Mouse (Mus musculus): Measurements from ENCODE around the gene Epsti1. TPM values are rescaled to one million over a fixed set of nuclear protein-coding genes. Genes with fewer than 3 reads are reported as not detected.

The Epsti1 gene
- polyA plus RNA-seq, 1 experiment from 2014 or later, result 0.13 TPM

DNA sequence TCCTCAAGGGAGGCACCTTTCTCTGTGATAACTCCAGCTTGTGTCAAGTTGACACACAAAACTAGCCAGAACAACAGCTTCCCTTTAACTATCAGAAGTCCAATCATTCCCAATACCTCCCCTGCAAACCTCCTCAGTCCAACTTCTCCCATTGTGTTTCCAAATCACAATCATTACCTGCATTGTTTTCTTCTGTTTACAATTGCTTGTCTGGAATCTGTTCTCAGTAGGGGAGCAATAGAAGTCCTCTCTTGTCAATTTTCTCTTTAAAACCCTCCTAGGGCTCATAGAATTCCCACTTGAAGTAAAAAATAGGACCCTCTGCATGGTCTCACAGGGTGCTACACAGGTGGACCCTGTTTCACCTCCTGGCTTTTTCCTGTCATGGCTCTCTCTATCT lies 93.7 kb downstream of the Epsti1 start:
- DNase-seq (ENCODE audit: low spot score) (no peak), ATAC-seq (replicated peaks; ENCODE audit: insufficient number of reproducible peaks, low FRiP score, low TSS enrichment, low read depth) (no peak)
- no peaks in the 10 kb centered on the region for H3K9me3 ChIP-seq (replicated peaks; ENCODE audit: control insufficient read depth, low read length)

DNA sequence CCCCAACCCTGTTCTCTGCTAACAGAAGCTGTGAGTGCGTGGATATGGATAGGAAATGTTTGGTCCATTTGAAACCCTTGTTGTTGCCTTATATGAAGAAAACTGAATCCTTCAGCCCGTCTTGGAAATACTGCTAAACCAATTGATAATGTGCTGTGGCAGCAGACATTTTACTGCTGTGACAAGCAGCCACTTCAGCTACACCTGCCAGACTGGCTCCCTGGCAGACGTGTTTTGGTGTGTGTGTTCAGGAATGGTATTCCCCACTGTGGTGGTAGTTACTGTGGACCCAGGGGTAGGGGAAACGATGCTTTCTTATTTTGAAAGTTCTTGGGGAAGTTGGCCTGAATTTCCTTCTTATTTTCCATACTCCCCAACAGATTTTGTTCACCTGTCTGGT lies 100.4 kb downstream of the Epsti1 start:
- 78% methylated on average over 4 of the region's 4 CpGs for WGBS
- H3K4me2 ChIP-seq (ENCODE audit: low read depth, low read length), result no peak overlapping the region
- no peak overlapping the region for H3K27ac ChIP-seq (replicated peaks; ENCODE audit: low read depth, low read length)
- H3K27me3 ChIP-seq (ENCODE audit: control insufficient read depth, insufficient read depth, low read length), result no peaks in the 10 kb centered on the region
- no peaks in the 10 kb centered on the region for H3K4me1 ChIP-seq (ENCODE audit: control insufficient read depth, insufficient read depth, low read length)
- no peak overlapping the region for H3K9ac ChIP-seq (replicated peaks; ENCODE audit: low read length)
- no peak for ATAC-seq (replicated peaks; ENCODE audit: insufficient number of reproducible peaks, low FRiP score, low TSS enrichment, low read depth)
- H3K36me3 ChIP-seq (replicated peaks; ENCODE audit: control insufficient read depth, insufficient read depth, low read depth, low read length), result no peaks in the 10 kb centered on the region
- H3K4me3 ChIP-seq (ENCODE audit: low read depth, low read length), result no peak overlapping the region
- no peaks in the 10 kb centered on the region for H3K9me3 ChIP-seq (replicated peaks; ENCODE audit: control insufficient read depth, low read length)
- no peak for DNase-seq (ENCODE audit: low spot score)

More for the DNA sequence above, 93.7 kb downstream of the Epsti1 start:
- Histone ChIP-seq H3K27me3 (ENCODE audit: control insufficient read depth, insufficient read depth, low read length) (no peaks in the 10 kb centered on the region), H3K4me3 (ENCODE audit: low read depth, low read length) (no peak overlapping the region), H3K27ac (replicated peaks; ENCODE audit: low read depth, low read length) (no peak overlapping the region), H3K9ac (replicated peaks; ENCODE audit: low read length) (no peak overlapping the region), H3K4me2 (ENCODE audit: low read depth, low read length) (no peak overlapping the region), H3K36me3 (replicated peaks; ENCODE audit: control insufficient read depth, insufficient read depth, low read depth, low read length) (no peaks in the 10 kb centered on the region), H3K4me1 (ENCODE audit: control insufficient read depth, insufficient read depth, low read length) (no peaks in the 10 kb centered on the region)

DNA sequence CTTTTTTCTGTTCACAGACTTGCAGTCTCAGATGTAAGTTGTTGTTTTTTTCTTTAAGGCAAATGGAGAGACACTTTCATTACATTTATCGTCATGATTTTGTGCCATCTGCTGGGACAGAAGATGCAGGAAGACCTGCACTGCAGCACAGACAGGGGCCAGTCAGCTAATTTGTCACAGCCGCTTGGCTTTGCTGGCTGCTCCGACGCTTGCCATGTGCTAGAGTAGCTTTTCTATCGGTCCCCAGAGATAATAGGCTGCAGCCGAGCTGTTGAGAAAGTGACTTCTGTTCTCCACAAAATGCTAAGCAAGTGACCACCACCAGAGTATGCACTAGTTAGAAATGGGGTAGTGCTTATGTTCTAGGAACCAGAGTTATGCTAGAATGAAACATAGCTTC lies 104.0 kb downstream of the Epsti1 start:
- Histone ChIP-seq H3K9ac (replicated peaks; ENCODE audit: low read length) (no peak overlapping the region), H3K4me1 (ENCODE audit: control insufficient read depth, insufficient read depth, low read length) (no peaks in the 10 kb centered on the region), H3K9me3 (replicated peaks; ENCODE audit: control insufficient read depth, low read length) (no peaks in the 10 kb centered on the region), H3K4me2 (ENCODE audit: low read depth, low read length) (no peak overlapping the region), H3K27me3 (ENCODE audit: control insufficient read depth, insufficient read depth, low read length) (no peaks in the 10 kb centered on the region), H3K27ac (replicated peaks; ENCODE audit: low read depth, low read length) (no peak overlapping the region), H3K36me3 (replicated peaks; ENCODE audit: control insufficient read depth, insufficient read depth, low read depth, low read length) (no peaks in the 10 kb centered on the region), H3K4me3 (ENCODE audit: low read depth, low read length) (no peak overlapping the region)
- DNase-seq (ENCODE audit: low spot score), result peak; percentile 7
- 23% methylated on average over 6 of the region's 6 CpGs for WGBS
- ATAC-seq (replicated peaks; ENCODE audit: insufficient number of reproducible peaks, low FRiP score, low TSS enrichment, low read depth), result no peak

DNA sequence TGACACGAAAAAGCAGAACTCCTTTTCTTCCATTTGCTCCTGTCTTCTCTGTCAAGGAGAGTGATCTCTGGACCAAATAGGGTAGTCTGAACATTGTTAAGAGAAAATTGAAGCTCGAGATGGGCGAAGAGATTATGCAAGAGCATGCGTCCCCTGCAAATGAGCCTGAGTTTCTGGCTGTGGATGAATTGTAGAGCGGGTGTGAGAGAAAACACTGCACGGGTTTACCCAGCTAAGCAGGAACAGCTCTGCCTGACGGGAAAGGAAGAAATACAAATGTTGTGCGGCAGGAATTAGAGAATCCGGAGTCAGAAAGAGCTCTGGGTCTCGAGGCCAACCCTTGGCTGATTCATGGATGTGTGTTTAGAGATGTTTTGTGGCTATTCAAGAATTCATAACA lies 107.8 kb downstream of the Epsti1 start:
- 69% methylated on average over 10 of the region's 10 CpGs for WGBS
- no peak overlapping the region for H3K27ac ChIP-seq (replicated peaks; ENCODE audit: low read depth, low read length)
- no peak overlapping the region for H3K4me3 ChIP-seq (ENCODE audit: low read depth, low read length)
- no peaks in the 10 kb centered on the region for H3K36me3 ChIP-seq (replicated peaks; ENCODE audit: control insufficient read depth, insufficient read depth, low read depth, low read length)
- ATAC-seq (replicated peaks; ENCODE audit: insufficient number of reproducible peaks, low FRiP score, low TSS enrichment, low read depth) (no peak), DNase-seq (ENCODE audit: low spot score) (no peak)
- no peaks in the 10 kb centered on the region for H3K4me1 ChIP-seq (ENCODE audit: control insufficient read depth, insufficient read depth, low read length)
- no peaks in the 10 kb centered on the region for H3K9me3 ChIP-seq (replicated peaks; ENCODE audit: control insufficient read depth, low read length)
- no peak overlapping the region for H3K4me2 ChIP-seq (ENCODE audit: low read depth, low read length)
- H3K27me3 ChIP-seq (ENCODE audit: control insufficient read depth, insufficient read depth, low read length), result no peaks in the 10 kb centered on the region
- no peak overlapping the region for H3K9ac ChIP-seq (replicated peaks; ENCODE audit: low read length)

DNA sequence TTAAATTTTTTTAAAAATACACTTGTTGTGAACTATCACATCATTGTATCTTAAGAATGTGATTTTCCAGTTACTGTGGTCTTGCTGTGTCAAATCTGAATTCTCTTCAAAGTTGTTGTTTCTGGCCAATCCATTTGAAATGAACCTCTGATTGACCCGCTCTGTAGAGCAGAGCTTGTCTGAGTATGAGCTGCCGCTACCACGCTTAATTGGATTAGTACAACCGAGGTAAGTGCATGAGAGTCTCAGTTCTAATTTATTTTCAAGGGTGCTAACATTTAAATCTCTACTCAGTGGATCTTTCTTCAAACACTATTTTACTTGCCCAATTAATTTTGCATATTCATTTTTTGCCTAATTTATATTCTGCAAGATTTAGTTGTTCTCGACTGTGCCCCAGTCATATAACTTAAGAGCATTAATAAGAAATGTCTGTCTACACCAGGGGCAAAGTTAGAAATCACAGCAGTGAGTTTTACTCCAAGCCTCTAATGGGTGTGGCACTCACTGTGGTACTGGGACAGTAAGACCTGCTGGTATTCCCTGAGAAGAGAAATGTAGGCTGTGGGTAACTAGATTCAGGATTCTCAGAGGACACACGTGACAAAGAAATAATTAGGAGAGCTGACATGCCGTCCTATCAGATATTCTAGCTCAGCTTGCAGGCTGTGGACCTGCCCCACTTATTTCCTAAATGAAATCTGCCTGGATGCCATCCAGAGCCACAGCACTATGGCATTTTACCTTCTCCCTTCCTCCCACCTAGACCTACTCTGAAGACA lies 111.7 kb downstream of the Epsti1 start:
- H3K4me1 ChIP-seq (ENCODE audit: control insufficient read depth, insufficient read depth, low read length), result no peaks in the 10 kb centered on the region
- H3K4me3 ChIP-seq (ENCODE audit: low read depth, low read length), result no peak overlapping the region
- no peak overlapping the region for H3K4me2 ChIP-seq (ENCODE audit: low read depth, low read length)
- no peak overlapping the region for H3K9ac ChIP-seq (replicated peaks; ENCODE audit: low read length)
- H3K9me3 ChIP-seq (replicated peaks; ENCODE audit: control insufficient read depth, low read length), result no peaks in the 10 kb centered on the region
- ATAC-seq (replicated peaks; ENCODE audit: insufficient number of reproducible peaks, low FRiP score, low TSS enrichment, low read depth) (no peak), DNase-seq (ENCODE audit: low spot score) (no peak)
- H3K27me3 ChIP-seq (ENCODE audit: control insufficient read depth, insufficient read depth, low read length), result no peaks in the 10 kb centered on the region
- WGBS, result 60% methylated on average over 7 of the region's 7 CpGs
- H3K36me3 ChIP-seq (replicated peaks; ENCODE audit: control insufficient read depth, insufficient read depth, low read depth, low read length), result no peaks in the 10 kb centered on the region
- no peak overlapping the region for H3K27ac ChIP-seq (replicated peaks; ENCODE audit: low read depth, low read length)

DNA sequence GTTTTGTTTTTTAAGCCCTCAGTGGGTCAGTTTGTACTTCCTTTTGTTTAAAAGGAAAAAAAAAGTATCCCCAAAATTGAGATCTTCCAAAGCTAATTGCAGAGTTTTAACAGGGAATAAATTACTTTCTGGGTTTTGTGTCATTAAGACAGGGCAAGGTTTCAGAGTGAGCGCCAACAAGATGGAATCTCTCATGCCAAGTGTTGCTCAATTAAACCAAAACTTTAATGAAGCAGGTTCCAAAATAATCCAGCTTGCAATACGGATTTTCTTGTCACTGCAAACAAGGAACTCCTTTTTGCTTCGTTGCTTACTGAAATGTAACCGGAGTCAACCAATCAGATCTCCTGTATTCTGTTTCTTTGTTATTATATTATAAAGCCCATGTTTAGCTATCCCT lies 112.4 kb downstream of the Epsti1 start:
- WGBS, result 71% methylated on average over 4 of the region's 4 CpGs
- no peak overlapping the region for H3K4me2 ChIP-seq (ENCODE audit: low read depth, low read length)

DNA sequence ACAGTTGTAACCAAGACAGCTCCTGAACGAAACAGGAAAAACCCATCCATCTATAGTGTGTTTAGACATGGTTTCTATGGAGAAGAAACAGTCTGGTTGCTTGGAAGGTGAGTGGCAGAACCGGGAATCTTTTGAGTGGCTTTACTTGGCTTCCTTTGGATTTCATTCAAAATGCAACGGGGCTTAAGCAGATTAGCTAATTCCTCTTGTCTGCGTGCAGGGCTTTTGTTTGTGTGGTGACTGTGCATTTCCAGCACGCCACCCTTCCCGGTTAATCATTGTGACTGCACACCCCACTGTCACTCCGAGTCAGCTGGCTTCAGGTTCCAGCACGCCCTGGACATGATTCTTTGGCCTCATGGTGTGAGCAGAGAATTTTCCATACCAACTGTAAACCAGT lies 115.9 kb downstream of the Epsti1 start:
- DNase-seq (ENCODE audit: low spot score) (no peak), ATAC-seq (replicated peaks; ENCODE audit: insufficient number of reproducible peaks, low FRiP score, low TSS enrichment, low read depth) (no peak)
- Histone ChIP-seq H3K4me1 (ENCODE audit: control insufficient read depth, insufficient read depth, low read length) (no peaks in the 10 kb centered on the region), H3K27ac (replicated peaks; ENCODE audit: low read depth, low read length) (no peak overlapping the region), H3K36me3 (replicated peaks; ENCODE audit: control insufficient read depth, insufficient read depth, low read depth, low read length) (no peaks in the 10 kb centered on the region), H3K4me3 (ENCODE audit: low read depth, low read length) (no peak overlapping the region), H3K27me3 (ENCODE audit: control insufficient read depth, insufficient read depth, low read length) (no peaks in the 10 kb centered on the region), H3K4me2 (ENCODE audit: low read depth, low read length) (no peak overlapping the region), H3K9me3 (replicated peaks; ENCODE audit: control insufficient read depth, low read length) (no peaks in the 10 kb centered on the region), H3K9ac (replicated peaks; ENCODE audit: low read length) (no peak overlapping the region)
- WGBS, result 56% methylated on average over 8 of the region's 8 CpGs

More for the DNA sequence above, 112.4 kb downstream of the Epsti1 start:
- Histone ChIP-seq H3K9ac (replicated peaks; ENCODE audit: low read length) (no peak overlapping the region), H3K27ac (replicated peaks; ENCODE audit: low read depth, low read length) (no peak overlapping the region), H3K9me3 (replicated peaks; ENCODE audit: control insufficient read depth, low read length) (no peaks in the 10 kb centered on the region), H3K36me3 (replicated peaks; ENCODE audit: control insufficient read depth, insufficient read depth, low read depth, low read length) (no peaks in the 10 kb centered on the region), H3K27me3 (ENCODE audit: control insufficient read depth, insufficient read depth, low read length) (no peaks in the 10 kb centered on the region), H3K4me1 (ENCODE audit: control insufficient read depth, insufficient read depth, low read length) (no peaks in the 10 kb centered on the region), H3K4me3 (ENCODE audit: low read depth, low read length) (no peak overlapping the region)
- DNase-seq (ENCODE audit: low spot score) (no peak), ATAC-seq (replicated peaks; ENCODE audit: insufficient number of reproducible peaks, low FRiP score, low TSS enrichment, low read depth) (no peak)

DNA sequence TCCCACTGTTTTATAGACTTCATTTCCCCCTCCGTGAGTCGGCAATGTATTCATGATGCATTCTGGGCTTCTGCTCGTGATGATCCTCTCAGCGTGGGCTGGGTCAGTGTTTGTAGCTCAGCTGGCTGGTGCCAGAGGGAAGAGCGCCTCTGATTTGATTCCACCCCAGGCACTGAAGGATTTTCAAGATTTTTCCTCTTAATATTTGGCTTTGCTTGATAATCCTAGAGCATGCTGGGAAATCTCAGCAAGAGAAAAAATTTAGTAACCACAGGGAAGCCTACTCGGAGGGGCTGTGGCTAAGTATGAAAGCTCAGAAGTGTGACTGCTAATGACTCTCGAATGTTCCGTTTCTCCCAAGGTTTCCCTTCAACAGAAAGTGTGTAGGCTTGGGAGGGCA lies 134.8 kb downstream of the Epsti1 start:
- Histone ChIP-seq H3K27me3 (ENCODE audit: control insufficient read depth, insufficient read depth, low read length) (no peaks in the 10 kb centered on the region), H3K4me3 (ENCODE audit: low read depth, low read length) (no peak overlapping the region), H3K27ac (replicated peaks; ENCODE audit: low read depth, low read length) (no peak overlapping the region), H3K9ac (replicated peaks; ENCODE audit: low read length) (no peak overlapping the region), H3K4me2 (ENCODE audit: low read depth, low read length) (no peak overlapping the region), H3K36me3 (replicated peaks; ENCODE audit: control insufficient read depth, insufficient read depth, low read depth, low read length) (no peaks in the 10 kb centered on the region), H3K9me3 (replicated peaks; ENCODE audit: control insufficient read depth, low read length) (no peaks in the 10 kb centered on the region), H3K4me1 (ENCODE audit: control insufficient read depth, insufficient read depth, low read length) (no peaks in the 10 kb centered on the region)
- DNase-seq (ENCODE audit: low spot score) (no peak), ATAC-seq (replicated peaks; ENCODE audit: insufficient number of reproducible peaks, low FRiP score, low TSS enrichment, low read depth) (no peak)
- 72% methylated on average over 8 of the region's 8 CpGs for WGBS
